Mouse (Mus musculus) thymus, postnatal 36 days (tissue): ENCODE data around the gene Fgfr1op2.
A peak's percentile ranks its signal among the peaks of the same experiment; 100 is the strongest.

Source experiments
- DNase-seq, 2 experiments: peaks; one replicate each; pipeline ENCODE4 v3.0.0; 2022; ENCODE audit warnings: mixed read lengths in 2 of 2

The Fgfr1op2 gene

DNA sequence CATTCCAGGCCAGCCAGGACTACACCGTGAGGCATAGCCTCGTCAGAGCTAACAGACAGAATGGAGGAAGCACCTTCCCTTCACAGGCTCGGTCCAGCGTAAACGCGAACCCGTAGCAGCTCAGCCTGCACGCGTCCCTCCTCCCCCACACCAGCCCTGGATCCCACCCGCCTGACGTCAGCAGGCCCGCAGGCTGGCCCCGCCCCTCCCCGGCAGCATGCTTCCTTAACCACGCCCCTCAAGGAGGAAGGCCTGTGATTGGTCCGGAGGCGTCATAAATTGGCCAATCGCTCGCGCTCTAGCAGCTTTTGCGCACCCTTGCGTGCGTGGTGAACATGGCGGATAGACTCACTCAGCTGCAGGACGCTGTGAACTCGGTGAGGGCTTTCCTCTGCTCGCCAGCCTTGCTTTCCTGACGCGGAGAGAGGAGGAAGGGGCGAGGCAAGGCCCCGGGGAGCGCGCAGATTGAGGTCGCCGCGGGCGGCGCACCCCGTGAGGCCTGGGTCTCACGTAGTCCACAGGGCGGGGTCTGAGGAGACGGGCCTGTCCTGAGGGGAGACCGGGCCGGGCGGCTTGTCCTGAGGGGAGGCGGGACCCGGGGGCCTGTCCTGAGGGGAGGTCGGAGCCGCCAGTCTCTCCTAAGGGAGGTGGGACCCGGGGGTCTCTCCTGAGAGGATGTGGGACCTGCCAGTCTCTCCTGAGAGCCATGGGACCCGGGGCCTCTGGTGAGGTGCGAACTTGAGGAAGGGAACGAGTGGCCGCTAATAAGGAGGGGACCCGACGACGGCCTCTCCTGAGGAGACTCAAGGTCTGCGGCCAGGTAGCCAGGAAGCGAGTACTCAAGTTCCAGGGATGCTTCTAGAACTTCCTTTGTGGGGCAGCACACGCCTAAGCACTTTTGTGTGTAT lies 65.5 kb downstream of the Fgfr1op2 start, which contains the start of the genes Med21 and Tm7sf3:
Gene Med21, plus strand, starts transcription at position 272 of the 908 bp plus-strand sequence.
Gene Tm7sf3, minus strand, starts transcription at position 549 of the 908 bp plus-strand sequence.
- peak; percentile 99 for DNase-seq

DNA sequence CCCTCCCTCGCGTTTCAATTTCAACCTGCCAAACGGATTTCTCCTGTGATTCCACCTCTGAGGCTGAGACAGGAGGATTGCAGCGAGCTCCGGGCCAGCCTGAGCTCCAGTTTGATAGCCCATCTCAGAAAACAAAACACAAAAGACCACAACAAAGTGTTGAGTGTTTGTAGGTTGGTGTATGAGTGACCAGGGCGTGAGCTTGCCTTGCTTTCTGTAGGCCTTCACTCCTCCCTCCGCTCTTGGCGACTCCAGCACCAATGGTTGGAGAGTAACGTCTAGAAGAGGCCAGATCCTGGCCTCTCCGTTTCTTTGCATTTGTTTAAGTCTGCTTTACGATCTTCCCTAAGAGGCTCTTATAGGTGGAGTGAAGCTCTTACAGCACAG lies 66.2 kb downstream of the Fgfr1op2 start:
- DNase-seq, result no peak
